Mouse (Mus musculus) ES-E14 (cell line): ENCODE measurements around the gene Nucks1. TPM values are rescaled to one million over a fixed set of nuclear protein-coding genes. Genes with fewer than 3 reads are reported as not detected.

Experiments
- DNase-seq: peaks from one replicate; pipeline ENCODE4 v3.0.0-alpha.2; 2013; ENCODE audit warnings: low read depth, low spot score
- H3K27ac ChIP-seq: 2 replicates; pipeline ENCODE4 v1.5.1; 2012; ENCODE audit warnings: low read depth, mild to moderate bottlenecking, low read length, moderate library complexity, mixed read lengths; ENCODE audit not compliant: poor library complexity, insufficient read depth, severe bottlenecking
- H3K36me3 ChIP-seq: 2 replicates; pipeline ENCODE4 v1.6.1; 2012; ENCODE audit warnings: mild to moderate bottlenecking, low read length, moderate library complexity, mixed read lengths; ENCODE audit not compliant: control insufficient read depth, poor library complexity, insufficient read depth, severe bottlenecking
- H3K4me1 ChIP-seq, 2 experiments: fragments of 150-350 bp in 1 of 2; sonication (generic) in 1 of 2; 2 replicates each; pipeline ENCODE4 v1.6.1; 2012; ENCODE audit warnings: low read length in 2 of 2, mild to moderate bottlenecking in 1 of 2, mixed read lengths in 1 of 2; ENCODE audit not compliant: control insufficient read depth in 2 of 2, insufficient read depth in 2 of 2, poor library complexity in 1 of 2
- H3K4me3 ChIP-seq, 2 experiments: fragments of 150-350 bp in 1 of 2; sonication (generic) in 1 of 2; 2 replicates each; pipeline ENCODE4 v1.5.1; 2012; ENCODE audit warnings: low read length in 2 of 2, low read depth in 1 of 2, mild to moderate bottlenecking in 1 of 2, mixed read lengths in 1 of 2; ENCODE audit not compliant: insufficient read depth in 1 of 2, poor library complexity in 1 of 2, severe bottlenecking in 1 of 2
- H3K9ac ChIP-seq: 2 replicates; pipeline ENCODE4 v1.6.1; 2012; ENCODE audit warnings: low read depth, mild to moderate bottlenecking, low read length, mixed read lengths; ENCODE audit not compliant: poor library complexity, insufficient read depth, severe bottlenecking
- H3K9me3 ChIP-seq: fragments of 150-350 bp; sonication (generic); 2 replicates; pipeline ENCODE4 v1.6.1; 2012; ENCODE audit warnings: low read depth, mild to moderate bottlenecking, low read length; ENCODE audit not compliant: control insufficient read depth, insufficient read depth
- CHD2 ChIP-seq: IDR thresholded peaks from 2 replicates; pipeline ENCODE4 v1.6.1; 2014; ENCODE audit warnings: mild to moderate bottlenecking, low read depth, low read length, inconsistent platforms
- HCFC1 ChIP-seq: IDR thresholded peaks from 2 replicates; pipeline ENCODE4 v1.6.1; 2012; ENCODE audit warnings: low read length, inconsistent platforms, borderline replicate concordance; ENCODE audit not compliant: insufficient read depth
- MAFK ChIP-seq: IDR thresholded peaks from 2 replicates; pipeline ENCODE4 v1.6.1; 2014; ENCODE audit warnings: mild to moderate bottlenecking, low read depth, low read length, inconsistent platforms; ENCODE audit not compliant: insufficient read depth
- ZC3H11A ChIP-seq: IDR thresholded peaks from 2 replicates; pipeline ENCODE4 v1.6.1; 2012; ENCODE audit warnings: low read depth, mild to moderate bottlenecking, inconsistent platforms, low read length, borderline replicate concordance
- ZNF384 ChIP-seq: IDR thresholded peaks from 2 replicates; pipeline ENCODE4 v1.6.1; 2012; ENCODE audit warnings: low read depth, low read length, inconsistent platforms
- in situ Hi-C, 2 experiments: fragments of 600-800 bp; cut with MboI; formaldehyde crosslinking; loops; one replicate each; pipeline ENCODE4 v1.15.1; 2025; ENCODE audit warnings: low sequenced_read_pairs in 2 of 2, inconsistent platforms in 1 of 2; ENCODE audit not compliant: unreplicated experiment in 2 of 2
- total RNA-seq: library from RNA; depleted of rRNA; stranded (reverse); fragments of 300-350 nt; gene quantifications from 2 replicates; pipeline ENCODE4 v1.2.3, GENCODE M21; 2012

Nucks1 gene
- total RNA-seq, 1 experiment: 219 TPM

GRCm38 (mm10) chr1:131879816-131880215 is 30.5 kb upstream of the Nucks1 start:
- peaks cover 0 to 14% of the 10 kb centered on the region in 2 experiments; a peak in 3 of 4 replicates for H3K4me1 ChIP-seq
- H3K36me3 ChIP-seq: no peaks in the 10 kb centered on the region
- no peak overlapping the region for H3K9ac ChIP-seq
- no peak overlapping the region for H3K4me3 ChIP-seq
- in situ Hi-C loops: no loop called here
- no peak for TF ChIP-seq MAFK
- H3K27ac ChIP-seq: no peak overlapping the region
- no peaks in the 10 kb centered on the region for H3K9me3 ChIP-seq
- DNase-seq: no peak

GRCm38 (mm10) chr1:131882787-131883186 is 27.5 kb upstream of the Nucks1 start:
- no peak for TF ChIP-seq MAFK
- TF ChIP-seq ZC3H11A: peak; percentile 44; the same call in 1 of the 2 replicates
- no peak for TF ChIP-seq CHD2
- TF ChIP-seq ZNF384: no peak
- TF ChIP-seq HCFC1: no peak
- Histone ChIP-seq H3K4me1 (peaks cover 3 to 19% of the 10 kb centered on the region in 2 experiments), H3K27ac (no peak overlapping the region), H3K4me3 (no peak overlapping the region), H3K36me3 (no peaks in the 10 kb centered on the region), H3K9ac (no peak overlapping the region), H3K9me3 (no peaks in the 10 kb centered on the region)
- in situ Hi-C loops: no loop called here
- DNase-seq: no peak

- in situ Hi-C loops: no loop called here
- Histone ChIP-seq H3K27ac (no peak overlapping the region; the same call in 1 of the 2 replicates), H3K36me3 (no peaks in the 10 kb centered on the region), H3K9ac (no peak overlapping the region), H3K4me3 (no peak overlapping the region), H3K9me3 (no peaks in the 10 kb centered on the region), H3K4me1 (peaks cover 3 to 28% of the 10 kb centered on the region in 2 experiments)
- no peak for DNase-seq
- TF ChIP-seq CHD2 (no peak), HCFC1 (no peak)
These were observed 24.2 kb upstream of the Nucks1 start for GRCm38 (mm10) chr1:131886173-131886572.

- H3K9me3 ChIP-seq: no peaks in the 10 kb centered on the region
- no peak overlapping the region for H3K4me3 ChIP-seq
- H3K9ac ChIP-seq: no peak overlapping the region
- H3K27ac ChIP-seq: no peak overlapping the region; the same call in 1 of the 2 replicates
- in situ Hi-C loops: no loop called here
- no peaks in the 10 kb centered on the region for H3K36me3 ChIP-seq
- peaks cover 3 to 29% of the 10 kb centered on the region in 2 experiments for H3K4me1 ChIP-seq
- no peak for DNase-seq
- TF ChIP-seq HCFC1 (no peak), ZNF384 (peak; percentile 69; the same call in 1 of the 2 replicates), ZC3H11A (no peak), MAFK (no peak)
These were observed 23.7 kb upstream of the Nucks1 start for GRCm38 (mm10) chr1:131886641-131887040.

GRCm38 (mm10) chr1:131890043-131890658 is 20.2 kb upstream of the Nucks1 start:
- TF ChIP-seq ZNF384 (peak; percentile 79), MAFK (no peak), CHD2 (peak; percentile 81)
- peaks cover 3 to 20% of the 10 kb centered on the region in 2 experiments for H3K4me1 ChIP-seq
- in situ Hi-C loops: no loop called here
- H3K4me3 ChIP-seq: no peak overlapping the region
- H3K9me3 ChIP-seq: no peaks in the 10 kb centered on the region
- peak overlapping the region; percentile 99 for H3K27ac ChIP-seq
- no peaks in the 10 kb centered on the region for H3K36me3 ChIP-seq
- 0 out of 2 replicates have a peak overlapping the region, but pooled peaks have one; percentile 66 for H3K9ac ChIP-seq
- peak; percentile 89 for DNase-seq
